Mouse (Mus musculus): ENCODE results near the gene Itga2b. TPM values are rescaled to one million over a fixed set of nuclear protein-coding genes. Genes with fewer than 3 reads are reported as not detected.

Itga2b gene
- total and polyA plus RNA-seq, 2 experiments from 2014 or later = 2.6 to 15.5 TPM

DNA sequence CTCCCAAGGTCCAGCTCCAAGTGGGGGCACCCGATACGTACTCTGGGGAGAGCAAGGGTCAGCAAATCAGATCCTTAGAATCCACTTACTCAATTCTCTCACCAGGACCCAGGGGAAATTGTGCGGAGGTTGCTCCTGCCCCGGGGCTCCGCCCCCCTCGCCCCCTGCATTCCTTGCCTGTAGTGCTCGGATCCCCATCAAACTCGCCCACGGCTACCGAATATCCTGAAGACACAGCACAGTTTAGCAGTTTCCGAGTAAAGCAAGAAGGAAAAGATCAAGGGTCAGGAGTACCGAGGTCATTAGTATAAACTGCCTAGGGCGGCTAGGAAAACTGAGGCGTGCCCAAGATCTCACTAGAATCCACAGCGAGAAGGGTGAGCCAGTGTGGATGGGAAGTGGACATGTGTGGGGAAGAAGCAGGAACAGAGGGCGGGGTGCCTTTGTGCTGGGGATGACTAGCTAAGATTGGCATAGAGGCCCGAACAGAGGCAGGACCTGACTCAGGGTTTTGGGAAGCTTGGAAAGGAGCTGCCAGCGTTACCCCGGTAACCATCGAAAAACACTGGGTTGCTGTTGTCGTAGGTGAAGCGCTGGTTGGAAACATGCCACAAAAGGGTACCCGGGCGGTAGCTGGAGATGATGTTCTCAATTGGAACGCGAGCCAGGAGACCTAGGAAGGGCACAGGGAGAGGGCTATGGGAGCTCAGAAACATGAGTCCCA, 4.0 kb downstream of the Itga2b start:
- no peak for TF ChIP-seq CTCF (IDR thresholded peaks at IDR 0.05)
- ATAC-seq (ENCODE audit: low FRiP score) = no peak
- Histone ChIP-seq H3K4me2 (ENCODE audit: low read depth, low read length, poor library complexity, severe bottlenecking) (peak overlapping the region; percentile 20), H3K9me3 (ENCODE audit: low read length) (no peaks in the 10 kb centered on the region), H3K27ac (ENCODE audit: low read depth, low read length) (peak overlapping the region; percentile 34), H3K9ac (replicated peaks; ENCODE audit: low read length, poor library complexity, severe bottlenecking) (no peak overlapping the region), H3K27me3 (ENCODE audit: insufficient read depth, low read length) (no peaks in the 10 kb centered on the region), H3K4me1 (ENCODE audit: insufficient read depth, low read length) (peaks cover 8% of the 10 kb centered on the region), H3K4me3 (ENCODE audit: low read depth, low read length) (peak overlapping the region; percentile 5; the same call in 1 of the 2 replicates), H3K36me3 (ENCODE audit: insufficient read depth, low read length) (no peaks in the 10 kb centered on the region)
- 12% methylated on average over 26 of the region's 26 CpGs for WGBS
- peak; percentile 84 for DNase-seq (ENCODE audit: low spot score)

DNA sequence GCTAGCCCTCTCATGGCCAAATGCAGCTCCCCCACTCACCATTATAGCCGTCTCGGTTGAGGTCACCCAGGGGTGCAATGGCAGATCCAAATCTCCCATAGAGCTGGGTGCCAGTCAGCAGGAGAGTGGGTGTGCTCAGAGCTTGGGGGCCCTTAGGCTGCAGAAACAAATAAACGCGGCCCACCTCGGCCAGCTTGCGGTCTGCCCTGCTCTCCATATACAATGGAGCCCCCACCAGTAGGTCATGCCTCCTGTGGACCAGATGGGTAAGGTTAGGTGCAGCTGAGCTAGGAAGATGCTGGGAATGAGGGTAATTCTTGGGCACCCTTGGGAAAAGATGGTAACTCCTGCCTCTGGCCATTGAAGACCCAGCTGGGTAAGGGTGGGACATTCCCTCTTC, 5.0 kb downstream of the Itga2b start:
- Histone ChIP-seq H3K4me2 (ENCODE audit: low read depth, low read length, poor library complexity, severe bottlenecking) (no peak overlapping the region), H3K27ac (ENCODE audit: low read depth, low read length) (no peak overlapping the region), H3K27me3 (ENCODE audit: insufficient read depth, low read length) (no peaks in the 10 kb centered on the region), H3K36me3 (ENCODE audit: insufficient read depth, low read length) (no peaks in the 10 kb centered on the region), H3K9ac (replicated peaks; ENCODE audit: low read length, poor library complexity, severe bottlenecking) (no peak overlapping the region), H3K4me1 (ENCODE audit: insufficient read depth, low read length) (peaks cover 8% of the 10 kb centered on the region), H3K4me3 (ENCODE audit: low read depth, low read length) (no peak overlapping the region), H3K9me3 (ENCODE audit: low read length) (no peaks in the 10 kb centered on the region)
- DNase-seq (ENCODE audit: low spot score) (no peak), ATAC-seq (ENCODE audit: low FRiP score) (no peak)
- TF ChIP-seq CTCF (IDR thresholded peaks at IDR 0.05) = no peak
- WGBS = 94% methylated on average over 6 of the region's 6 CpGs

DNA sequence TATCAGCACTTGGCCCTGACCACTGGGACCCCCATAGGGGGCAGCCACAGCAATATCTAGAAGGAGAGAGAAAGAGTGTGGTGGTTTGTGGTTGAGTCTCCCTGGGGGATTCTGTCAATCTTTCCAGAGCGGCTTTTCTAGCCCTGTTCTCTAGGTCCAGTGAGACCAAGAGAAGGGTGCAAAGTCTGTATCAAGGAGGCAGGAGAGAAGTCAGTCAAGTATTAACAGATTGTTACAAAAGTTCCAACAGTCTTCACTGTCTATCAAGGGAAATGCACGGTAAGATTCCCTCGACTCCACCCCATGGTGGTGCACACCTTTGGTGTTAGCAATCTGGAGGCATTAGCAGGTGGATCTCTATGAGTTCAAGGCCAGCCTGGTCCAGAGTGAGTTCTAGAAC, 8.2 kb downstream of the Itga2b start:
- no peak overlapping the region for H3K4me2 ChIP-seq (ENCODE audit: low read depth, low read length, poor library complexity, severe bottlenecking)
- 84% methylated on average over 3 of the region's 3 CpGs for WGBS
- no peaks in the 10 kb centered on the region; the same call in 1 of the 2 replicates for H3K4me1 ChIP-seq (ENCODE audit: insufficient read depth, low read length)
- H3K4me3 ChIP-seq (ENCODE audit: low read depth, low read length) = no peak overlapping the region
- H3K27ac ChIP-seq (ENCODE audit: low read depth, low read length) = no peak overlapping the region
- H3K27me3 ChIP-seq (ENCODE audit: insufficient read depth, low read length) = no peaks in the 10 kb centered on the region
- no peaks in the 10 kb centered on the region for H3K9me3 ChIP-seq (ENCODE audit: low read length)
- no peak for TF ChIP-seq CTCF (IDR thresholded peaks at IDR 0.05)
- DNase-seq (ENCODE audit: low spot score) = no peak
- no peak for ATAC-seq (ENCODE audit: low FRiP score)
- no peak overlapping the region for H3K9ac ChIP-seq (replicated peaks; ENCODE audit: low read length, poor library complexity, severe bottlenecking)
- H3K36me3 ChIP-seq (ENCODE audit: insufficient read depth, low read length) = no peaks in the 10 kb centered on the region

DNA sequence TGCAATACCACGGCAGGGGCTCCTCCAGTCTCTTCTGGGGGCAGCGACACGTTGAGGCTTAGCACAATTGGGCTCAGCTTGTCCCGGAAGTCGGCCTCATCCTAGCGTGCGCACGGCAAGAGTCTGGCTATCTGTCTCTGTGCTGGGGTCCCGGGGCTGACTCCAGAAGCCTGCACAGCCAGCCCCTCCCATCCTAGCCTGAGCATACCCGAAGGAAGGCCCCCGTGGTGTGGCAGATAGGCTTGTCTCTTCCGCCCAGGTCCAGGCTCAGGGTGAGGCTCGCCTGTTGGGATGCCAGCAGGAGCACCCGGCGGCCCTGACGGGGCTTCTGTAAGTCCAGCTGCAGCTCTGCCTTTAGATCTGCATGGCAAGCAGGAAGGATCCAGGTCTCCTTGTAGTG, 9.4 kb downstream of the Itga2b start:
- DNase-seq (ENCODE audit: low spot score) (no peak), ATAC-seq (ENCODE audit: low FRiP score) (no peak)
- 57% methylated on average over 16 of the region's 16 CpGs for WGBS
- no peak overlapping the region for H3K9ac ChIP-seq (replicated peaks; ENCODE audit: low read length, poor library complexity, severe bottlenecking)
- TF ChIP-seq CTCF (IDR thresholded peaks at IDR 0.05) = no peak
- H3K4me1 ChIP-seq (ENCODE audit: insufficient read depth, low read length) = no peaks in the 10 kb centered on the region; the same call in 1 of the 2 replicates
- H3K4me3 ChIP-seq (ENCODE audit: low read depth, low read length) = no peak overlapping the region
- H3K27me3 ChIP-seq (ENCODE audit: insufficient read depth, low read length) = no peaks in the 10 kb centered on the region
- no peaks in the 10 kb centered on the region for H3K9me3 ChIP-seq (ENCODE audit: low read length)
- H3K36me3 ChIP-seq (ENCODE audit: insufficient read depth, low read length) = no peaks in the 10 kb centered on the region
- no peak overlapping the region for H3K27ac ChIP-seq (ENCODE audit: low read depth, low read length)
- H3K4me2 ChIP-seq (ENCODE audit: low read depth, low read length, poor library complexity, severe bottlenecking) = no peak overlapping the region

DNA sequence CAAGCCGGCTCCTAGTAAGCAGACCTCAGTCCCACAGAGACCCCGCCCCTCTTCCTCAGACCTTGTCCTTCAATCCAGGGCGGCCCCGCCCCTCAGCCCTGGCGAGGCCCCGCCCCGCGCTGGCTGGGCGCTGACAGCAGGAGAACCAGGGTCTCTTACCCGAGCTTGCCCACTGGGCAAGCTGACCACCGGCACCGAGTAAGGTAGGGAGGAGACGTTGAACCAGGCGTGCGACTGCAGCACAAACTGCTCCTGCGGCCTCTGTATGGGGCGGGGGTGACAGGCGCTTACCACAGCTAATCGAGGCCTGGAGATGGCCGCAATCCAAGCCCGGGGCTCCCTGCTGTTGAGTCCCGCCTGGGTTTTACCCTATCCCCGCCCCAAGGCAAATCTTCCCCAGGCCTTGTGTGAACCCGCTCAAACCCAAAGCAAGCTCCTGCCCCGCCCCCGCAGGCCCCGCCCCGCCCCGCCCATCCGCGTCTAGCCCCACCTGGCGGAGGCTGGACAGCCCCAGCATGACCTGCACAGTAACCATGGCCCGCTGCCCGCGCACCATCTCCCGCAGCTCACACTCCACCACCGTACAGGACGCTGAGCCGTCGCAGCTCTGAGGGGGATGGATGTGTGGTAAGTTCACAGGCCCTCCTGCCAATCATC, 14.1 kb downstream of the Itga2b start:
- no peaks in the 10 kb centered on the region for H3K27me3 ChIP-seq (ENCODE audit: insufficient read depth, low read length)
- H3K27ac ChIP-seq (ENCODE audit: low read depth, low read length) = peak overlapping the region; percentile 27; the same call in 1 of the 2 replicates
- H3K36me3 ChIP-seq (ENCODE audit: insufficient read depth, low read length) = no peaks in the 10 kb centered on the region
- WGBS = 2% methylated on average over 33 of the region's 40 CpGs
- no peaks in the 10 kb centered on the region; the same call in 1 of the 2 replicates for H3K4me1 ChIP-seq (ENCODE audit: insufficient read depth, low read length)
- TF ChIP-seq CTCF (IDR thresholded peaks at IDR 0.05) = peak; percentile 50
- H3K9me3 ChIP-seq (ENCODE audit: low read length) = no peaks in the 10 kb centered on the region
- peak; percentile 80 for ATAC-seq (ENCODE audit: low FRiP score)
- peak overlapping the region; percentile 66 for H3K9ac ChIP-seq (replicated peaks; ENCODE audit: low read length, poor library complexity, severe bottlenecking)
- peak overlapping the region; percentile 85 for H3K4me2 ChIP-seq (ENCODE audit: low read depth, low read length, poor library complexity, severe bottlenecking)
- peak overlapping the region; percentile 54 for H3K4me3 ChIP-seq (ENCODE audit: low read depth, low read length)
- peak; percentile 85 for DNase-seq (ENCODE audit: low spot score)

DNA sequence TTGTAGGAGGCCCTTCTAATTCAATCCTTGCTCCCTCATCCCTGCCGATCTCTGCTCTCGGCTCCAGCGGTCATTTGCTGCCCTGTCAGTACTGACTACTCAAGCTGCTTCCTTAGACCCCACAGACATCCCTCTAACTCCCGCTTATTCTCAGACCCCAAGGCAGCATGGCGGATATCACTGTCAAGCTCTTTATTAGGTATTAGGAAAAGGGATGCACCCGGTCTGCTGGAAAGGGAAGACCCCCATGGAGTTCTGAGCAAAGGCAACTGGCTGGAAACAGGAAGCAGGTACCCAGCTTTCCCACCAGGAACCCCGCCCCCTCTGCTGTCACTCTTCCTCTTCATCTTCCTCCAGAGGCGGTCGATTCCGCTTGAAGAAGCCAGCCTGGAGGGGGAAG, 16.8 kb downstream of the Itga2b start:
- Histone ChIP-seq H3K9me3 (ENCODE audit: low read length) (no peaks in the 10 kb centered on the region), H3K4me3 (ENCODE audit: low read depth, low read length) (no peak overlapping the region), H3K36me3 (ENCODE audit: insufficient read depth, low read length) (no peaks in the 10 kb centered on the region), H3K4me2 (ENCODE audit: low read depth, low read length, poor library complexity, severe bottlenecking) (no peak overlapping the region), H3K4me1 (ENCODE audit: insufficient read depth, low read length) (peaks cover 2% of the 10 kb centered on the region; the same call in 1 of the 2 replicates), H3K27me3 (ENCODE audit: insufficient read depth, low read length) (no peaks in the 10 kb centered on the region), H3K27ac (ENCODE audit: low read depth, low read length) (no peak overlapping the region), H3K9ac (replicated peaks; ENCODE audit: low read length, poor library complexity, severe bottlenecking) (no peak overlapping the region)
- TF ChIP-seq CTCF (IDR thresholded peaks at IDR 0.05) = no peak
- WGBS = 23% methylated on average over 10 of the region's 10 CpGs
- ATAC-seq (ENCODE audit: low FRiP score) (no peak), DNase-seq (ENCODE audit: low spot score) (no peak)

All from midbrain, postnatal 0 days (tissue).